Mouse (Mus musculus) small intestine, adult 2 months (tissue): ENCODE results near the gene Atp2b2. TPM values are rescaled to one million over a fixed set of nuclear protein-coding genes. Genes with fewer than 3 reads are reported as not detected.

Experiments used
- H3K27ac ChIP-seq: fragments of 200-500 bp; 2 replicates; pipeline ENCODE4 v1.5.1; 2012; ENCODE audit warnings: low read depth, low read length, control low read depth, inconsistent platforms; ENCODE audit not compliant: insufficient read depth
- H3K27me3 ChIP-seq: fragments of 200-500 bp; 2 replicates; pipeline ENCODE4 v1.6.1; 2012; ENCODE audit warnings: mild to moderate bottlenecking, moderate library complexity, low read length, inconsistent platforms; ENCODE audit not compliant: control insufficient read depth, insufficient read depth
- H3K36me3 ChIP-seq: fragments of 200-500 bp; 2 replicates; pipeline ENCODE4 v1.6.1; 2012; ENCODE audit warnings: mild to moderate bottlenecking, low read length, control low read depth, inconsistent platforms; ENCODE audit not compliant: control insufficient read depth, insufficient read depth
- H3K4me1 ChIP-seq: fragments of 200-500 bp; 2 replicates; pipeline ENCODE4 v1.6.1; 2012; ENCODE audit warnings: low read length, inconsistent platforms, mixed read lengths; ENCODE audit not compliant: control insufficient read depth, insufficient read depth, insufficient read length
- H3K4me3 ChIP-seq: fragments of 200-500 bp; 2 replicates; pipeline ENCODE4 v1.5.1; 2012; ENCODE audit warnings: low read depth, mild to moderate bottlenecking, control low read depth, inconsistent platforms, low read length, moderate library complexity
- CTCF ChIP-seq: fragments of 200-500 bp; IDR thresholded peaks from 2 replicates; pipeline ENCODE4 v1.5.1; 2012; ENCODE audit warnings: low read depth, mild to moderate bottlenecking, control low read depth, inconsistent platforms, low read length, moderate library complexity, mixed read lengths; ENCODE audit not compliant: insufficient replicate concordance, insufficient read length; ENCODE audit errors: extremely low read depth
- POLR2A ChIP-seq: fragments of 200-500 bp; IDR thresholded peaks from 2 replicates; pipeline ENCODE4 v1.6.1; 2012; ENCODE audit warnings: low read depth, mild to moderate bottlenecking, control low read depth, inconsistent platforms, low read length, moderate library complexity
- WGBS: fragments of 180-500 bp; shearing (Covaris S2); methylation state at CpG from one replicate; pipeline ENCODE4 v1.1.7; 2018; 5-methylcytosine and 5-hydroxymethylcytosine counted together
- polyA plus RNA-seq: library from polyadenylated mRNA; depleted of rRNA; stranded (reverse); fragments of >200 nt; gene quantifications from 2 replicates; pipeline ENCODE4 v1.2.3, GENCODE M21; 2012

Atp2b2 gene
- polyA plus RNA-seq, 1 experiment: 0.42 TPM

- no peak overlapping the region for H3K4me3 ChIP-seq
- TF ChIP-seq CTCF (no peak), POLR2A (no peak)
- no peaks in the 10 kb centered on the region for H3K4me1 ChIP-seq
- H3K27ac ChIP-seq: no peak overlapping the region
- no peaks in the 10 kb centered on the region for H3K36me3 ChIP-seq
- H3K27me3 ChIP-seq: peaks cover 12% of the 10 kb centered on the region
- WGBS: 1% methylated on average over 48 of the region's 49 CpGs
Observed at GRCm38 (mm10) chr6:113891225-113891967, 151.0 kb downstream of the Atp2b2 start.

GRCm38 (mm10) chr6:113890858-113891213 is 151.6 kb downstream of the Atp2b2 start:
- Histone ChIP-seq H3K4me3 (no peak overlapping the region), H3K36me3 (no peaks in the 10 kb centered on the region), H3K27me3 (peaks cover 12% of the 10 kb centered on the region), H3K27ac (no peak overlapping the region), H3K4me1 (no peaks in the 10 kb centered on the region)
- 2% methylated on average over 10 of the region's 10 CpGs for WGBS
- TF ChIP-seq POLR2A (no peak), CTCF (no peak)

- TF ChIP-seq POLR2A (no peak), CTCF (no peak)
- WGBS: 24% methylated on average over 16 of the region's 16 CpGs
- H3K36me3 ChIP-seq: no peaks in the 10 kb centered on the region
Observed at GRCm38 (mm10) chr6:113890023-113890857, 152.2 kb downstream of the Atp2b2 start.

GRCm38 (mm10) chr6:113889180-113889579 is 153.2 kb downstream of the Atp2b2 start:
- H3K27ac ChIP-seq: no peak overlapping the region
- no peaks in the 10 kb centered on the region for H3K4me1 ChIP-seq
- H3K36me3 ChIP-seq: no peaks in the 10 kb centered on the region
- WGBS: 64% methylated on average over 3 of the region's 3 CpGs
- H3K27me3 ChIP-seq: peaks cover 12% of the 10 kb centered on the region
- H3K4me3 ChIP-seq: no peak overlapping the region
- TF ChIP-seq POLR2A: no peak
- TF ChIP-seq CTCF: no peak

More at GRCm38 (mm10) chr6:113890023-113890857, 152.2 kb downstream of the Atp2b2 start:
- Histone ChIP-seq H3K27ac (no peak overlapping the region), H3K27me3 (peaks cover 12% of the 10 kb centered on the region), H3K4me1 (no peaks in the 10 kb centered on the region), H3K4me3 (no peak overlapping the region)

- Histone ChIP-seq H3K4me3 (no peak overlapping the region), H3K27me3 (peaks cover 12% of the 10 kb centered on the region), H3K27ac (no peak overlapping the region), H3K36me3 (no peaks in the 10 kb centered on the region), H3K4me1 (no peaks in the 10 kb centered on the region)
- TF ChIP-seq POLR2A (no peak), CTCF (no peak)
Observed at GRCm38 (mm10) chr6:113886886-113887285, 155.5 kb downstream of the Atp2b2 start.

- WGBS: 63% methylated on average over 4 of the region's 4 CpGs
- Histone ChIP-seq H3K36me3 (no peaks in the 10 kb centered on the region), H3K4me1 (no peaks in the 10 kb centered on the region), H3K27me3 (no peaks in the 10 kb centered on the region), H3K27ac (no peak overlapping the region), H3K4me3 (no peak overlapping the region)
- TF ChIP-seq POLR2A (no peak), CTCF (no peak)
Observed at GRCm38 (mm10) chr6:113884806-113885205, 157.6 kb downstream of the Atp2b2 start.

- Histone ChIP-seq H3K27ac (no peak overlapping the region), H3K4me3 (no peak overlapping the region), H3K36me3 (no peaks in the 10 kb centered on the region), H3K27me3 (no peaks in the 10 kb centered on the region), H3K4me1 (no peaks in the 10 kb centered on the region)
- 60% methylated on average over 9 of the region's 9 CpGs for WGBS
- no peak for TF ChIP-seq CTCF
- no peak for TF ChIP-seq POLR2A
Observed at GRCm38 (mm10) chr6:113883225-113883624, 159.2 kb downstream of the Atp2b2 start.
